Mouse (Mus musculus) activated CD4-positive, CD25-positive, alpha-beta regulatory T cell, adult 4 months (primary cell): Measurements from ENCODE around the gene Ctsl. TPM values are rescaled to one million over a fixed set of nuclear protein-coding genes. Genes with fewer than 3 reads are reported as not detected.

ENCODE experiments used
- ATAC-seq: one replicate; pipeline ENCODE4 v1.8.0; 2017
- polyA plus RNA-seq, 2 experiments: library from polyadenylated mRNA; unstranded; fragments of 100-300 nt; shearing (Covaris generic); gene quantifications; one replicate each; pipeline ENCODE4 v1.2.1; 2017

Gene Ctsl
- polyA plus RNA-seq = 1 to 10 TPM; 3.8 to 4.2 TPM

- ATAC-seq = peak; percentile 97
Observed at GRCm38 (mm10) chr13:64370173-64370940, at the start of gene Ctsl. Gene Ctsl (minus strand): TSS chr13:64370890.

GRCm38 (mm10) chr13:64416955-64417601 lies 46.4 kb upstream of the Ctsl start:
- ATAC-seq = no peak

GRCm38 (mm10) chr13:64415659-64416058 lies 45.0 kb upstream of the Ctsl start:
- ATAC-seq = no peak

GRCm38 (mm10) chr13:64412752-64413257 lies 42.1 kb upstream of the Ctsl start:
- no peak for ATAC-seq

- ATAC-seq = no peak
Observed at GRCm38 (mm10) chr13:64411282-64411681, 40.6 kb upstream of the Ctsl start.

GRCm38 (mm10) chr13:64410604-64411003 lies 39.9 kb upstream of the Ctsl start:
- ATAC-seq = no peak

- ATAC-seq = no peak
Observed at GRCm38 (mm10) chr13:64407992-64408391, 37.3 kb upstream of the Ctsl start.

- ATAC-seq = no peak
Observed at GRCm38 (mm10) chr13:64405550-64405949, 34.9 kb upstream of the Ctsl start.

- ATAC-seq = no peak
Observed at GRCm38 (mm10) chr13:64403519-64403918, 32.8 kb upstream of the Ctsl start.

GRCm38 (mm10) chr13:64402951-64403460 lies 32.3 kb upstream of the Ctsl start:
- no peak for ATAC-seq

- no peak for ATAC-seq
Observed at GRCm38 (mm10) chr13:64402504-64402949, 31.8 kb upstream of the Ctsl start.

GRCm38 (mm10) chr13:64402006-64402405 lies 31.3 kb upstream of the Ctsl start:
- ATAC-seq = no peak

GRCm38 (mm10) chr13:64400801-64401361 lies 30.2 kb upstream of the Ctsl start:
- no peak for ATAC-seq

GRCm38 (mm10) chr13:64399906-64400305 lies 29.2 kb upstream of the Ctsl start:
- no peak for ATAC-seq

- ATAC-seq = no peak
Observed at GRCm38 (mm10) chr13:64398065-64398464, 27.4 kb upstream of the Ctsl start.

- no peak for ATAC-seq
Observed at GRCm38 (mm10) chr13:64396979-64397378, 26.3 kb upstream of the Ctsl start.

- ATAC-seq = no peak
Observed at GRCm38 (mm10) chr13:64388415-64388814, 17.7 kb upstream of the Ctsl start.

GRCm38 (mm10) chr13:64386048-64386447 lies 15.4 kb upstream of the Ctsl start:
- ATAC-seq = no peak

GRCm38 (mm10) chr13:64384937-64385336 lies 14.2 kb upstream of the Ctsl start:
- no peak for ATAC-seq

- no peak for ATAC-seq
Observed at GRCm38 (mm10) chr13:64380251-64380650, 9.6 kb upstream of the Ctsl start.

GRCm38 (mm10) chr13:64378601-64379000 lies 7.9 kb upstream of the Ctsl start:
- no peak for ATAC-seq

GRCm38 (mm10) chr13:64376472-64376871 lies 5.8 kb upstream of the Ctsl start:
- ATAC-seq = no peak

- ATAC-seq = no peak
Observed at GRCm38 (mm10) chr13:64375160-64375559, 4.5 kb upstream of the Ctsl start.
